Mouse (Mus musculus): ENCODE data around the gene Mepce. TPM values are rescaled to one million over a fixed set of nuclear protein-coding genes. Genes with fewer than 3 reads are reported as not detected.

The Mepce gene
- polyA plus RNA-seq, 1 experiment = 81.9 TPM

DNA sequence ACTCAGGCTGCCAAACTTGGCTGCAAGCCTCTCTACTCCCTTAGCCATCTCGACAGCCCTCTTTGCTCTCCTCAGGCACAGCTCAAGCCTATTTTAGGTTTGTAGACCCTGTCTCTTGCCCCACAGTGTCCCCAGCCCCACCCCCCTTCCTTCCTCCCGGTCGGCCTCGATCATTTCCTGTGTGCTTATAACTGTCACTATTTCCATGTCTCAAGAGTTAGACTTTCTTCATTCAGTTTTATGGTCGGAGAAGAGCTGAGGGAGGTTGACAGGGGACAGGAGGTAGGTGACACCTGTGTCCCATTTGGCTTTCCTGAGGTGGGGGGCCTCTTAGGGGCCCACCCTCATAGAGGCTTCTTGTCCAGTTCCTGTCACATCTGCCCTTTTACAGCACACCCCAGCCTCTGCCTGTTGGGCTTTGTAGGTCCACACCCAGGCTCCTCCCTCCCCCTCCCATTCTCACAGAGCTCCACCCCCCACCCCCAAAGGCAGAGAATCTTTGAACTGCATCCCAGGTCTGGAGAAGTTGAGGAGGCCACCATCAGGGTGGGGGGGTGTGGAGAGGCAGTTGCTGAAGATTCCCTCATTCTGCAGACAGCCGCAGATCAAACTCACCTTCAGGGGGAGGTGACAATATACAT is 38.1 kb downstream of the Mepce start:
- Histone ChIP-seq H3K27me3 (ENCODE audit: control insufficient read depth, insufficient read depth, low read length) (no peaks in the 10 kb centered on the region), H3K4me3 (ENCODE audit: control insufficient read depth, insufficient read depth, low read length) (peak overlapping the region; percentile 97), H3K27ac (ENCODE audit: control insufficient read depth, insufficient read depth, low read length) (peak overlapping the region; percentile 94), H3K4me1 (replicated peaks; ENCODE audit: control insufficient read depth, insufficient read depth, low read length) (peaks cover 22% of the 10 kb centered on the region), H3K36me3 (ENCODE audit: control insufficient read depth, insufficient read depth, low read length) (peaks cover 43% of the 10 kb centered on the region)
- DNase-seq = peak; percentile 67
- TF ChIP-seq POLR2A (IDR thresholded peaks at IDR 0.05; ENCODE audit: control insufficient read depth, extremely low read depth, insufficient read depth, low read length, poor library complexity) (no peak), CTCF (IDR thresholded peaks at IDR 0.05; ENCODE audit: borderline replicate concordance, control insufficient read depth, extremely low read depth, insufficient read depth, low read length, poor library complexity) (no peak)
- WGBS = 6% methylated on average over 6 of the region's 6 CpGs

GRCm38 (mm10) chr5:137748130-137748770 is 39.2 kb downstream of the Mepce start:
- Histone ChIP-seq H3K4me1 (replicated peaks; ENCODE audit: control insufficient read depth, insufficient read depth, low read length) (peaks cover 19% of the 10 kb centered on the region), H3K27ac (ENCODE audit: control insufficient read depth, insufficient read depth, low read length) (peak overlapping the region; percentile 94), H3K27me3 (ENCODE audit: control insufficient read depth, insufficient read depth, low read length) (no peaks in the 10 kb centered on the region), H3K36me3 (ENCODE audit: control insufficient read depth, insufficient read depth, low read length) (peaks cover 33% of the 10 kb centered on the region), H3K4me3 (ENCODE audit: control insufficient read depth, insufficient read depth, low read length) (peak overlapping the region; percentile 97)
- no peak for TF ChIP-seq POLR2A (IDR thresholded peaks at IDR 0.05; ENCODE audit: control insufficient read depth, extremely low read depth, insufficient read depth, low read length, poor library complexity)
- 0 out of 2 replicates have a peak, but pooled peaks have one; percentile 17 for TF ChIP-seq CTCF (IDR thresholded peaks at IDR 0.05; ENCODE audit: borderline replicate concordance, control insufficient read depth, extremely low read depth, insufficient read depth, low read length, poor library complexity)
- peak; percentile 46 for DNase-seq
- 3% methylated on average over 5 of the region's 5 CpGs for WGBS

DNA sequence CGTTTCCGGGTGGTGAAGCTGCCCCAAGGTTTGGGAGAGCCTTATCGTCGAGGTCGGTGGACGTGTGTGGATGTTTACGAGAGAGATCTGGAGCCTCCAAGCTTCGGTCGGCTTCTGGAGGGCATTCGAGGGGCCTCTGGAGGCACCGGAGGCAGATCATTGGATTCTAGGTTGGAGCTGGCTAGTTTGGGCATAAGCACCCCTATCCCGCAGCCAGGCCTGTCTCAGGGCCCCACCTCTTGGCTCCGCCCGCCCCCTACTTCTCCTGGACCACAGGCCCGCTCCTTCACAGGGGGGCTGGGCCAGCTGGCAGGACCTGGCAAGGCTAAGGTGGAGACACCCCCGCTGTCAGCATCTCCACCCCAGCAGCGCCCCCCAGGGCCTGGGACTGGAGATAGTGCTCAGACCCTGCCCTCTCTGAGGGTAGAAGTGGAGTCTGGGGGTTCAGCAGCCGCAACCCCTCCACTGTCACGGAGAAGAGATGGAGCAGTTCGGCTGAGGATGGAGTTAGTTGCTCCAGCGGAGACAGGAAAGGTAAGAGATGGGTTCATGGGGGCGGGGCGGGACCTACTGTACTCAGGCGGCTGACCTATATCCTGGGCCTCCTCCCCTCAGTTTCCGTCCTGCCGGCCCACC is 40.0 kb downstream of the Mepce start:
- H3K27me3 ChIP-seq (ENCODE audit: control insufficient read depth, insufficient read depth, low read length) = no peaks in the 10 kb centered on the region
- DNase-seq = peak; percentile 82
- peak overlapping the region; percentile 94 for H3K27ac ChIP-seq (ENCODE audit: control insufficient read depth, insufficient read depth, low read length)
- H3K4me1 ChIP-seq (replicated peaks; ENCODE audit: control insufficient read depth, insufficient read depth, low read length) = peaks cover 16% of the 10 kb centered on the region
- WGBS = 0% methylated on average over 26 of the region's 26 CpGs
- peaks cover 25% of the 10 kb centered on the region for H3K36me3 ChIP-seq (ENCODE audit: control insufficient read depth, insufficient read depth, low read length)
- H3K4me3 ChIP-seq (ENCODE audit: control insufficient read depth, insufficient read depth, low read length) = peak overlapping the region; percentile 97
- TF ChIP-seq POLR2A (IDR thresholded peaks at IDR 0.05; ENCODE audit: control insufficient read depth, extremely low read depth, insufficient read depth, low read length, poor library complexity) = no peak; the same call in 1 of the 2 replicates
- no peak; the same call in 1 of the 2 replicates for TF ChIP-seq CTCF (IDR thresholded peaks at IDR 0.05; ENCODE audit: borderline replicate concordance, control insufficient read depth, extremely low read depth, insufficient read depth, low read length, poor library complexity)

DNA sequence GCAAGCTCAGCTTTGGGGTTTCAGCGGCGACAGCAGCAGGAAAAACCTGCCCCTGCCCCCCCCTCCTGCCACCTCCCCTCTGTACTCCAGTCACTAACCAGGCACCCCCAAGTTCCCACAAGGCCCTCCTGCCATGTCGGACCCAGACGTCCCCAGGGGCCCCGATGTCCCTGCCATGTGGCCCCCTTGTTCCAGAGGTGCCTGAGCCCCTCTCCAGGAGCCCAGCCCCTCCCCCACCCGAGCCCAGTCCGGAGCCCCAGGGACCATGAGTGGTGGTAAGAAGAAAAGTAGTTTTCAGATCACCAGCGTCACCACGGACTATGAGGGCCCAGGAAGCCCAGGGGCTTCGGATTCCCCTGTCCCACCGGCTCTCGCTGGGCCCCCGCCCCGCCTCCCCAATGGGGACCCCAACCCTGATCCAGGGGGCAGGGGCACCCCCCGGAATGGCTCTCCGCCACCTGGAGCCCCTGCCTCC is 40.6 kb downstream of the Mepce start:
- peaks cover 16% of the 10 kb centered on the region for H3K4me1 ChIP-seq (replicated peaks; ENCODE audit: control insufficient read depth, insufficient read depth, low read length)
- H3K36me3 ChIP-seq (ENCODE audit: control insufficient read depth, insufficient read depth, low read length) = peaks cover 19% of the 10 kb centered on the region
- no peak for DNase-seq
- TF ChIP-seq POLR2A (IDR thresholded peaks at IDR 0.05; ENCODE audit: control insufficient read depth, extremely low read depth, insufficient read depth, low read length, poor library complexity) (no peak), CTCF (IDR thresholded peaks at IDR 0.05; ENCODE audit: borderline replicate concordance, control insufficient read depth, extremely low read depth, insufficient read depth, low read length, poor library complexity) (no peak)
- peak overlapping the region; percentile 94 for H3K27ac ChIP-seq (ENCODE audit: control insufficient read depth, insufficient read depth, low read length)
- H3K27me3 ChIP-seq (ENCODE audit: control insufficient read depth, insufficient read depth, low read length) = no peaks in the 10 kb centered on the region
- under 1% methylated on average over 16 of the region's 16 CpGs for WGBS
- peak overlapping the region; percentile 97 for H3K4me3 ChIP-seq (ENCODE audit: control insufficient read depth, insufficient read depth, low read length)

GRCm38 (mm10) chr5:137746282-137746850 is 41.1 kb downstream of the Mepce start:
- Histone ChIP-seq H3K27me3 (ENCODE audit: control insufficient read depth, insufficient read depth, low read length) (no peaks in the 10 kb centered on the region), H3K4me1 (replicated peaks; ENCODE audit: control insufficient read depth, insufficient read depth, low read length) (peaks cover 18% of the 10 kb centered on the region), H3K4me3 (ENCODE audit: control insufficient read depth, insufficient read depth, low read length) (peak overlapping the region; percentile 97), H3K27ac (ENCODE audit: control insufficient read depth, insufficient read depth, low read length) (peak overlapping the region; percentile 94), H3K36me3 (ENCODE audit: control insufficient read depth, insufficient read depth, low read length) (peaks cover 14% of the 10 kb centered on the region)
- peak; percentile 66 for DNase-seq
- TF ChIP-seq POLR2A (IDR thresholded peaks at IDR 0.05; ENCODE audit: control insufficient read depth, extremely low read depth, insufficient read depth, low read length, poor library complexity) (no peak), CTCF (IDR thresholded peaks at IDR 0.05; ENCODE audit: borderline replicate concordance, control insufficient read depth, extremely low read depth, insufficient read depth, low read length, poor library complexity) (no peak)
- WGBS = under 1% methylated on average over 20 of the region's 20 CpGs
